Mouse (Mus musculus): ENCODE data around the gene Tcea3.

The Tcea3 gene

GRCm38 (mm10) chr4:136304181-136304580 is 56.7 kb downstream of the Tcea3 start:
- Histone ChIP-seq H3K4me3 (replicated peaks; ENCODE audit: low read length) (no peak overlapping the region), H3K9me3 (ENCODE audit: low read length) (no peaks in the 10 kb centered on the region), H3K27me3 (ENCODE audit: insufficient read depth, low read length) (0 out of 2 replicates have a peak, but pooled peaks cover 2% of the 10 kb centered on the region), H3K36me3 (ENCODE audit: insufficient read depth, low read length) (no peaks in the 10 kb centered on the region), H3K4me1 (replicated peaks; ENCODE audit: low read depth, low read length) (peaks cover 23% of the 10 kb centered on the region)
- TF ChIP-seq NANOG (IDR thresholded peaks at IDR 0.05; ENCODE audit: borderline replicate concordance, low read length) (no peak), CTCF (conservative IDR thresholded peaks at IDR 0.05; ENCODE audit: low read length) (no peak), POU5F1 (IDR thresholded peaks at IDR 0.05; ENCODE audit: borderline replicate concordance, low read length) (no peak)

GRCm38 (mm10) chr4:136308355-136308754 is 60.8 kb downstream of the Tcea3 start:
- H3K9me3 ChIP-seq (ENCODE audit: low read length), result no peaks in the 10 kb centered on the region
- TF ChIP-seq POU5F1 (IDR thresholded peaks at IDR 0.05; ENCODE audit: borderline replicate concordance, low read length) (no peak), CTCF (conservative IDR thresholded peaks at IDR 0.05; ENCODE audit: low read length) (no peak), NANOG (IDR thresholded peaks at IDR 0.05; ENCODE audit: borderline replicate concordance, low read length) (no peak)
- H3K36me3 ChIP-seq (ENCODE audit: insufficient read depth, low read length), result peaks cover 6% of the 10 kb centered on the region

GRCm38 (mm10) chr4:136309780-136310179 is 62.3 kb downstream of the Tcea3 start:
- Histone ChIP-seq H3K4me3 (replicated peaks; ENCODE audit: low read length) (peak overlapping the region; percentile 94), H3K9me3 (ENCODE audit: low read length) (no peaks in the 10 kb centered on the region), H3K4me1 (replicated peaks; ENCODE audit: low read depth, low read length) (peaks cover 47% of the 10 kb centered on the region), H3K27me3 (ENCODE audit: insufficient read depth, low read length) (no peaks in the 10 kb centered on the region), H3K36me3 (ENCODE audit: insufficient read depth, low read length) (peaks cover 18% of the 10 kb centered on the region)
- TF ChIP-seq NANOG (IDR thresholded peaks at IDR 0.05; ENCODE audit: borderline replicate concordance, low read length) (no peak), CTCF (conservative IDR thresholded peaks at IDR 0.05; ENCODE audit: low read length) (no peak), POU5F1 (IDR thresholded peaks at IDR 0.05; ENCODE audit: borderline replicate concordance, low read length) (no peak)

More at GRCm38 (mm10) chr4:136308355-136308754, 60.8 kb downstream of the Tcea3 start:
- Histone ChIP-seq H3K4me3 (replicated peaks; ENCODE audit: low read length) (no peak overlapping the region), H3K27me3 (ENCODE audit: insufficient read depth, low read length) (no peaks in the 10 kb centered on the region), H3K4me1 (replicated peaks; ENCODE audit: low read depth, low read length) (peaks cover 41% of the 10 kb centered on the region)

GRCm38 (mm10) chr4:136310229-136311041 is 62.9 kb downstream of the Tcea3 start, which contains the start of gene Hnrnpr:
Gene Hnrnpr, plus strand, starts transcription at chr4:136310942.
- peaks cover 21% of the 10 kb centered on the region for H3K36me3 ChIP-seq (ENCODE audit: insufficient read depth, low read length)
- H3K4me1 ChIP-seq (replicated peaks; ENCODE audit: low read depth, low read length), result peaks cover 54% of the 10 kb centered on the region
- no peaks in the 10 kb centered on the region for H3K9me3 ChIP-seq (ENCODE audit: low read length)
- H3K27me3 ChIP-seq (ENCODE audit: insufficient read depth, low read length), result no peaks in the 10 kb centered on the region
- TF ChIP-seq CTCF (conservative IDR thresholded peaks at IDR 0.05; ENCODE audit: low read length) (no peak), NANOG (IDR thresholded peaks at IDR 0.05; ENCODE audit: borderline replicate concordance, low read length) (no peak), POU5F1 (IDR thresholded peaks at IDR 0.05; ENCODE audit: borderline replicate concordance, low read length) (no peak)
- peak within 1 kb of the TSS; percentile 94 for H3K4me3 ChIP-seq (replicated peaks; ENCODE audit: low read length)

GRCm38 (mm10) chr4:136311042-136311999 is 63.8 kb downstream of the Tcea3 start:
- H3K9me3 ChIP-seq (ENCODE audit: low read length), result no peaks in the 10 kb centered on the region
- TF ChIP-seq POU5F1 (IDR thresholded peaks at IDR 0.05; ENCODE audit: borderline replicate concordance, low read length) (no peak), CTCF (conservative IDR thresholded peaks at IDR 0.05; ENCODE audit: low read length) (no peak), NANOG (IDR thresholded peaks at IDR 0.05; ENCODE audit: borderline replicate concordance, low read length) (no peak)
- peaks cover 59% of the 10 kb centered on the region for H3K4me1 ChIP-seq (replicated peaks; ENCODE audit: low read depth, low read length)
- no peaks in the 10 kb centered on the region for H3K27me3 ChIP-seq (ENCODE audit: insufficient read depth, low read length)
- peaks cover 23% of the 10 kb centered on the region for H3K36me3 ChIP-seq (ENCODE audit: insufficient read depth, low read length)
- peak overlapping the region; percentile 94 for H3K4me3 ChIP-seq (replicated peaks; ENCODE audit: low read length)

- peak overlapping the region; percentile 94 for H3K4me3 ChIP-seq (replicated peaks; ENCODE audit: low read length)
- TF ChIP-seq POU5F1 (IDR thresholded peaks at IDR 0.05; ENCODE audit: borderline replicate concordance, low read length) (no peak), CTCF (conservative IDR thresholded peaks at IDR 0.05; ENCODE audit: low read length) (no peak), NANOG (IDR thresholded peaks at IDR 0.05; ENCODE audit: borderline replicate concordance, low read length) (no peak)
- H3K4me1 ChIP-seq (replicated peaks; ENCODE audit: low read depth, low read length), result peaks cover 69% of the 10 kb centered on the region
- no peaks in the 10 kb centered on the region for H3K27me3 ChIP-seq (ENCODE audit: insufficient read depth, low read length)
- H3K36me3 ChIP-seq (ENCODE audit: insufficient read depth, low read length), result peaks cover 34% of the 10 kb centered on the region
- H3K9me3 ChIP-seq (ENCODE audit: low read length), result no peaks in the 10 kb centered on the region
Measured at GRCm38 (mm10) chr4:136312616-136313015, 65.1 kb downstream of the Tcea3 start.

GRCm38 (mm10) chr4:136317667-136318066 is 70.1 kb downstream of the Tcea3 start:
- Histone ChIP-seq H3K9me3 (ENCODE audit: low read length) (no peaks in the 10 kb centered on the region), H3K4me3 (replicated peaks; ENCODE audit: low read length) (no peak overlapping the region), H3K36me3 (ENCODE audit: insufficient read depth, low read length) (peaks cover 80% of the 10 kb centered on the region), H3K27me3 (ENCODE audit: insufficient read depth, low read length) (no peaks in the 10 kb centered on the region), H3K4me1 (replicated peaks; ENCODE audit: low read depth, low read length) (peaks cover 71% of the 10 kb centered on the region)
- TF ChIP-seq NANOG (IDR thresholded peaks at IDR 0.05; ENCODE audit: borderline replicate concordance, low read length) (peak; percentile 82), POU5F1 (IDR thresholded peaks at IDR 0.05; ENCODE audit: borderline replicate concordance, low read length) (no peak; the same call in 1 of the 2 replicates)

GRCm38 (mm10) chr4:136320016-136320415 is 72.5 kb downstream of the Tcea3 start:
- H3K27me3 ChIP-seq (ENCODE audit: insufficient read depth, low read length), result no peaks in the 10 kb centered on the region
- TF ChIP-seq NANOG (IDR thresholded peaks at IDR 0.05; ENCODE audit: borderline replicate concordance, low read length), result no peak
- TF ChIP-seq CTCF (conservative IDR thresholded peaks at IDR 0.05; ENCODE audit: low read length), result no peak
- no peak for TF ChIP-seq POU5F1 (IDR thresholded peaks at IDR 0.05; ENCODE audit: borderline replicate concordance, low read length)
- no peaks in the 10 kb centered on the region for H3K9me3 ChIP-seq (ENCODE audit: low read length)
- peaks cover 84% of the 10 kb centered on the region for H3K36me3 ChIP-seq (ENCODE audit: insufficient read depth, low read length)
- H3K4me3 ChIP-seq (replicated peaks; ENCODE audit: low read length), result no peak overlapping the region
- peaks cover 55% of the 10 kb centered on the region for H3K4me1 ChIP-seq (replicated peaks; ENCODE audit: low read depth, low read length)
